Mouse (Mus musculus) E14TG2a.4 (cell line): ENCODE measurements around the gene Trip11.

Experiments used
- CTCF ChIP-seq: conservative IDR thresholded peaks from 2 replicates; pipeline ENCODE4 v1.5.1; 2014; ENCODE audit warnings: low read length
- NANOG ChIP-seq: IDR thresholded peaks from 2 replicates; pipeline ENCODE4 v1.6.1; 2014; ENCODE audit warnings: borderline replicate concordance, low read length, mixed read lengths
- POU5F1 ChIP-seq: IDR thresholded peaks from 2 replicates; pipeline ENCODE4 v1.6.1; 2014; ENCODE audit warnings: low read length, borderline replicate concordance

DNA sequence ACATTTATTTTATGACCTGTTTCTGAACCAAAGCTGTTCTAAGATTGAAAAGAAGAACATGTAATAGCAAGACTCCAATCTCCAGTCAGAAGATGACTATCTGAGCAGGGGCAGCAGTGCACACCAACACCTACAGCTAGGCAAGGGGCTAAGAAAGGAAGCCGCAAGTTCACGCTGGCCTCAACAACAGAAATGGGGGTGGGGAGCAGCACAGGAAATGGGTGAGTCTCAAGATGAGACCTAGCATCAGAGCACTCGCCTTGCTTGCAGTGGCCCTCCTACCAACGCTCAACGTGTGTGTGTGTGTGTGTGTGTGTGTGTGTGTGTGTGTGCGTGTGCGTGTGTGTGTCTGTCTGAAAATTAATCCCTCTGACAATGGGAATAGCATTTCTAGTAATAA lies 16.0 kb downstream of the Trip11 start:
- TF ChIP-seq CTCF = no peak
- no peak for TF ChIP-seq NANOG
- no peak for TF ChIP-seq POU5F1
